Mouse (Mus musculus) cerebellum, adult 9-10 months (tissue): ENCODE measurements around the gene Ccdc146.

ENCODE experiments used
- DNase-seq: peaks from one replicate; pipeline ENCODE4 v3.0.0; 2022

Ccdc146 gene

DNA sequence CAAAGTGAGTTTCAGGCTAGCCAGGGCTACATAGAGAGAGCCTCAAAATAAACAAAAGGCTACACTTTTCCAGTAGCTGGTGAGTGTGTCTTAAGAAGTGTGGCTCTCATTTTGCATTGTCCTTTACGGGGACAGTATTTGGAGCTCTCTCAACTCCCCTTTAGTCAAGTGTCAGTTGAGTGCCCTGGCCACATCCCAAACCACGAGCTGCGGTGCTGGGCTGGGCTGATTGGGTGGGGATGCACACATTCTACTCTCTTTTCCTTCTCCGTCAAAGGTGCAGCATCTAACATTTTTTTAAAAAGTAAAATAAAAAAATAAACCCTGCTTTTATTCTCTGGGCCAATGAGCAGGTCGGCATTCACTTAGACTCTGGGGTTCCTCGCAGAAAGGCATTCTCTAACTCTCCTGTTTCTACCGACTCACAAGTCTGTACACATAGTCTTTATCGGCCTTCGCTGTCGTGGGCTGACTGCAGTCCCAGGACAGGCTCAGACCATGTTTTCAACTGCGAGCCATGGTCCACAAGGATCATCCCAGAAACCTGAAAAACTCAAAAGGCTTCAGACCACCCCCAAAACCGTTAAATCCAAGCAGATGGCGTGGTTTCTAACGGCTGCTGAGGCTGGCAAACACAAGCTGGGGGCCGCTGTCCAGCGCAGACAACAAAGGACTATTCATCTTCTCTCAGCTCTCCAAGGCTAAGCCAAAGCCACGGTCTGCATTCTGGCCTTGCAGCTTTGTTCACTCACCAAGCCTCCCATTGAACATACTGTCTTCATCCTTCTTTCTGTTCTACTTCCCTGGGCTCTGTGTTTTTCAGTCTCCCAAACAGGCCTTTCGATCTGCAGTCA lies 161.0 kb downstream of the Ccdc146 start:
- no peak for DNase-seq

DNA sequence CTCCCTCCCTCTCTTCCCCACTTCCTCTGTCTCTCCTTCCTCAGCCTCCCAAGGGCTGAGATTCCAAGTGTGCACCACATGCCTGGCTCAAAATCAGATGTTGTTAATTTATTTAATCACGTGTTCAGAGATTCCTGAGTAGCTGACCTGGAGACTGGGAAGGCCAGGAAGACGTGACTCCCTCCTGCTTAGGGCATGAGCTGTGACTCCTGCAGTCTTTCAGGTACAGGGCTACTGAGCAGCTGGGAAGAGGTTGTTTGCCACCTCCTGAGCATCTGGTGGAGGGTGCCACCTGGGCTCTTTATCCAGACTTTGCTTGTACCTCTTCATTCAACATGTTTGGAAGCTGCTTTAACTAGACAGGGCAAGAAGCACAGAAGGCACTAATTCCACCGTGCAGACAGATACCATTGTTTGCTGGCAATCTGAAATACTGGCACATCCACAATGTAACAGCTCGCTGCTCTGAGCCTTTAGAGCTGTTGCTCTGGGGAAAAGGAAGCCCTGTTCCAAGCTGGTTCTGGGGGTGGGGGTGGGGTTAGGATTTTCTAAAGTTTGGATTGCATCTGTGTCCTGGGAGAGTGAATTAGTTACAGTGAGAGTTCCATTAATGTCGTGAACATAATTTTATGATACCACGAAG lies 163.2 kb downstream of the Ccdc146 start:
- DNase-seq = no peak

DNA sequence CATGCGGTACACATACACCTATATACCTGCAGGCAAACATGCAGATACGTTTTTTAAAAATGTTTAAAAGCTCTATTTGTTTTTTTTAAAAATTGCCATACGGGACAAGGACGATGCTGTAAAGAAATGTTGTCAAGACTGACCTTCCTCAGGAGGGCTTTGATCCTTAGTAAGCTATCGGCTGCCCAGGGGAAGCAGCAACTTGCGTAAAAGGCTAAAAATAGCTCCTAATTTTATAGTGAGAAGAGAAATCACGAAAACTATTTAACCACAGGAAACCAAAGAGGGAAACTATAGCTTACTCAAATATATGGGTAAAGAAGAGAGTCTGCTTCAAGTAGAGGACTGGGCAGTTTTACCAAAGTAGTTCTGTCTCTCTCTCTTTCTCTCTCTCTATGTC lies 163.7 kb downstream of the Ccdc146 start:
- DNase-seq = no peak

DNA sequence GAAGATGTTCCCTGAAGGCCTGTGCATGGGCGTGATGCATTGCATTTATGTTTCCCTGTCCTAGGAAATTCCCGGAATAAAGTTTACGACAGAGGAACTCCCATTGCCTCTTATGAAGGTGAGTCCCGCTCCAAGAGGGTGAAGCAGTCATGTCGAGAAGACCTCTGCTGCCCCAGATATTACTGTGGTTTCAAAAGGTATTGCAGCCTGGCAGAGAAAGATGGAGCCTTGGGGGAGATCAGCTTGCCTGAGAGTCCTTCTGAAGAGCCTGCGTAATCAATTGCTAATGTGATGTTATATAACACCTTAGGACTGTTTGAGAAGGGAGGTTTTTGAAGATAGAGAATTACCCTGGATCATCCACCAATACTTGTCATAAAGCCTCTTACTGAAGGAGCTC lies 166.7 kb downstream of the Ccdc146 start:
- no peak for DNase-seq

DNA sequence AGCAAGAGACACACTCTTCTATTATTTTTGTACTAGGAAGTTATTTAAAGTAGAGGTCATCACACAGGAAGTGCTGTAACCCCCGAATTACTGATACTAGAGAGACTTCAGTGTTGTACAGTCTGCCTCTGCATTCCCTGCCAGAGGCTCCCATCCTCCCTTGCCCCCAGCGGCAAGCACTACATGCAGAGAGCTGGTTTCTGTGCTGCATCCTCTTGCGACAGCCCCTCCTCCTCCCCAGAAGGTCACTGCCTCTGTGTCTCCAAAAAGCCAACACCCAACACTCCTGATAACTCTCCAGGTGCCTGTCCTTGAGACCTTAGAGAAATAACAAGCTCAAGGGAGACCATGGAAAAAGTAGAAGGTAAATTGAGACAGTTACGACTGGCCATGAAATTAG lies 167.4 kb downstream of the Ccdc146 start:
- no peak for DNase-seq

DNA sequence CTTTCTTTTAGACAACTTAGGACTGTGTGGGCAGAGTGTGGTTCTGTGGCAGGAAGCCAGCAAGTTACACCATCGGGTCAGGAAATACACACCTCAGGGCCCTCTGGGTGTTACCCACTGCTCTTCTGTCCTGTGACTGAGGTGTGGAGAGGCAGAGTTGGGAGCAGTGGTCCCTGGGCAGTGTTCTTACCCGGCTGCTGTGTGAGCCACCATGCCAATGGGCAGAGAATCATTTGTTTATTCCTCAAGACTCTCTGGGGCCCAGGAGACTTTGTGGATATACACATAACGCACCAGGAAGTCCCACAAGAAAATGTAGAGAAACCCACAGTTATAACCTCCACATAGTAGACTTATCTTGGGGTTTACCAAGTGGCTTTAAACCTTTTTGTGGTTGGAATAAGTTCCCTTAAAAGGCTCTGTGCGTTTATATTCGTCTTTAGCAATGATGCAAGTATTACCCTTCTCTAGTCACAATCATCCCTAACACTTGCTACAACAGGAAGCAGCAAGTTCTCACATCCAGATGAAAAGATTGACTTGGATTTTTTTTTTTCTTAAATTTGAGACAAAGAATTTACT lies 168.8 kb downstream of the Ccdc146 start:
- DNase-seq = no peak

DNA sequence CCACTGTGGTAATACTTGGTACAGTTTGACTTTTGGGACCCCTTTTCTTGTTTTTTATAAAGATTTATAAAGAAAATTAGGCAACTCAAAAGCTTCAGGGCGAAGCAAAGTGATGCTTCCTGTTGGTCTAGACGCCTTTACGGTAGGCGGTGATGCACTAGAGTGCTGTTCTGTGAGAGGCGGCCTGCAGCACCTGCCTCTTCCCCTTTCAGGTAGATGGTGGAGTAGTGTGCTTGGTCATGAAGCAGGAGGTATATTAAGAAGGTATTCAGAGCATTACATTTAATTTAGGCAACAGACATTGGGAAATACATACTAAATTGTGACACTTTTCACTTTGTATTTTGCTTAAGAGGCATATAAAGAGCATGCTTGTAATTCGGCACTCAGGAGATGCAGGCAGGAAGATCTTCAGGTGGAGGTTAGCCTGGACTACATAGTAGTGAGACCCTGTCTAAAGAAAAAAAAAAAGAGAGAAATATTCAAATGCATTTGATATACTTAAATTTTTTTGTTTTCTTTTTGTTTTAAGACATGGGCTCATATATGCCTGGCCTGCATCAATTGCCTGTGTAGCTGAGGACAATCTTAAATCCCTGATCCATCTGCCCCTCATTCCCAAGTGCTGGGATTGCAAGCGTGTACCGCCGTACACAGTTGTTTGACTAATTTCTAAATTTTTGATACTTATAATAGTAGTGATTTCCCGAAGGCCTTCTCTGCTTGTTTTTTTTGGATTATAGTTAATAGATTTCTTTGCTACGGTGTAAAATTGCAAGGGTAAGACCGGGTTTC lies 169.5 kb downstream of the Ccdc146 start:
- no peak for DNase-seq

DNA sequence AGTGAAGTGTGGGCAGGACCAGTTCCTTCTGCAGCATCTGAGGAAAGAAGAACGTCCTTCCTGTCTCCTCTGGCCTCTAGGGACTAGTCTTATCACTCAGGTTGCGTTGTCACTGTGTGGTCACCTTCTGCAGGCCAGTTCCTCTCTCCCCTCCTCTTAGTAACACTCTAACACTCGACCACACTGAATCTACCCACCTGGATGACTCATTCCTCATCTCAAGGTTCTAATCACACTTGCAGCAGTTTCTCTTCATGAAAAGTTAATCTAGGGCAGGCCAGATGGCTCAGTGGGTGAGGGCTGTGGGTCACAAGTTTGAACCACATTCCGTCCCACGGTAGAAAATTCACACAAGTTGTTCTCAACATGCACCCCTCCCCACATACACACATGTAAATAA lies 175.6 kb downstream of the Ccdc146 start:
- DNase-seq = no peak

DNA sequence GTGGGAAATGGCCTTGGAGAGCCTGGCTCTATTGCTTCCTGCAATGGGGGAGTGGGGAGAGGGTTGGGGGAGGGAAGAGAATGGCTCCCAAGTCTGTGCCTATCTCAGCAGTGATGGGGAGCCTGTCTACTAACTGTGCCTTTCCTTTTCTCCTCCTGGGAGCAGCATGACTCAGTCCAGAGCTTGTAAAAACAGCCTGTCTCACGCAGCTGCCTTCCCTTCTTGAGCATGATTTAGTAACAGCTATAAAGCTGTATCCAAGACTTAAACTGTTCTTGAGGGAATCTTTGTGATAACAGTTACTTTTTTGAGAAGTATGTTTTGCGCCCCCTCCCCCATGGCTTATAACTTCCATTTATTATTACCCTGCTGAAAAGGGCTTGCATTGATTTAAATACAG lies 176.6 kb downstream of the Ccdc146 start:
- DNase-seq = no peak

DNA sequence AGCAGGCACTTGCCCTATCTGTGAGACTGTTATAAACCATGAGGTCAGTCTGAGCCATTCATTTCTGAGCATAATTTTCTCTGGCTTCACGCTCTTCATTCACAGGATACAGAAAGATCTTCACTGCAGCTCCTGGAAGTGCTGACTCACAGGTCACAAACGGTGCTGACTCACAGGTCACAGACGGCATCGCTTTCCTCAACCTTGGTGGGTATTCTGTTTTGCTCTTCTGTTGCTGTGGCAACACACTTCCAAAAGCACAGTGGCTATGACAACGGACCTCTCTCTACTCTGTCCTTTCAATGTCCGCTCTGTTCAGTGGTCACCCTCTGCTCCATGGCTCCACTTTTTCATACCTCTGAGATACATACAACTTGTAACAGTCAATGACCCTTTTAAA lies 177.7 kb downstream of the Ccdc146 start:
- no peak for DNase-seq

DNA sequence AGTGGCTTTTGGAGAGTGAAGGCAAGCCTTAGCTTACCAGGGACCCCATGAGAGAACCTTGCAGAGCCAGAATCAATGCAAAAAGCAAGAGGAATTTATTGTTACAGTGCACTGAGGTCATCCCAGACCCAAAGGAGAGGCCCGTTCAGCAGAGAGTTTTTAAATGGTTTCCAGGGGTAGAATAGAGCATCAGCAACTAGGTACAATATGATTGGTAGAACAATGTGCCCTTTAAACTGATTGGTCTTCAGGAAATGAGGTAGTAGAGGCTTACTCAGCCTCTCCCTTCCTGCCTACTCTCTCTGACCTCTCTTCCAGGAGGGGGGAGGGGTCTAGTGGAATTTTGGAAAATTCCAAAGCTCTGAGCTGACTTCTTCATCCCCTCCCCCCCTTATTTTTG lies 179.2 kb downstream of the Ccdc146 start:
- DNase-seq = no peak

DNA sequence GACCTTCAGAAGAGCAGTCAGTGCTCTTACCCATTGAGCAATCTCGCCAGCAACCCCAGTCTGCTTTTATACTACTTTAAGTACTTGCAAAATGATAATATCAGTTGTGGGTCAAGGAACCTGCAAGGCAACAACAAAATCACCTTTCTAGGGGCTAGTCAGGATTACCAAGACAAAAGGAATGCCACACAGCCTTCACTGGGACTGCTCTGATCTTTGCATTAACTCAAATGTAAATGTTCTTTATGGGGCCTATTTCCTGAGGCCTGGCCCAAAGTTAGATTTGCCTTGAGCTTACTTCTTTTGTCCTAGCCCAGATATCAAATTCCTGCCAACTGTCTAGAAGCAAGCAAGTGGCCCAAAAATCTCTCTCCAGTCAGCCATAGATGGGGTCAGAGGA lies 179.9 kb downstream of the Ccdc146 start:
- no peak for DNase-seq
